Mouse (Mus musculus) G1E-ER4 (cell line): ENCODE results near the gene Hspe1. TPM values are rescaled to one million over a fixed set of nuclear protein-coding genes. Genes with fewer than 3 reads are reported as not detected.

ENCODE experiments used
- GATA1 ChIP-seq: IDR thresholded peaks from one replicate; pipeline ENCODE4 v1.8.0; 2012; ENCODE audit warnings: low read length, inconsistent platforms
- polyA plus RNA-seq: library from polyadenylated mRNA; stranded (reverse); fragments of >175 nt; gene quantifications from 2 replicates; pipeline ENCODE4 v1.2.3, GENCODE M21; 2012

Gene Hspe1
- polyA plus RNA-seq, 1 experiment = 223 TPM

- TF ChIP-seq GATA1 = no peak
These were observed 35.1 kb downstream of the Hspe1 start for GRCm38 (mm10) chr1:55123046-55123445.

- no peak for TF ChIP-seq GATA1
These were observed 35.6 kb downstream of the Hspe1 start for GRCm38 (mm10) chr1:55123561-55123960.

GRCm38 (mm10) chr1:55129716-55130115 lies 41.8 kb downstream of the Hspe1 start:
- no peak for TF ChIP-seq GATA1

GRCm38 (mm10) chr1:55130190-55130916 lies 42.4 kb downstream of the Hspe1 start:
- no peak for TF ChIP-seq GATA1

GRCm38 (mm10) chr1:55130943-55131401 lies 43.0 kb downstream of the Hspe1 start, which contains the start of gene Mob4:
Gene Mob4 (plus strand): TSS chr1:55131231.
- no peak for TF ChIP-seq GATA1

- TF ChIP-seq GATA1 = no peak
These were observed 43.6 kb downstream of the Hspe1 start for GRCm38 (mm10) chr1:55131424-55132014.

- no peak for TF ChIP-seq GATA1
These were observed 44.4 kb downstream of the Hspe1 start for GRCm38 (mm10) chr1:55132308-55132707.

- no peak for TF ChIP-seq GATA1
These were observed 45.2 kb downstream of the Hspe1 start for GRCm38 (mm10) chr1:55133173-55133572.

GRCm38 (mm10) chr1:55134301-55134700 lies 46.4 kb downstream of the Hspe1 start:
- TF ChIP-seq GATA1 = no peak

- no peak for TF ChIP-seq GATA1
These were observed 47.9 kb downstream of the Hspe1 start for GRCm38 (mm10) chr1:55135846-55136245.

Other genes starting within 250 kb of the Hspe1 start
- gene Ankrd44, start 161.7 kb upstream of the Hspe1 start, polyA plus RNA-seq = not detected in 2 replicates
- gene Sf3b1, start 60.7 kb upstream of the Hspe1 start, polyA plus RNA-seq = 29.6 and 34.4 TPM in 2 replicates
- gene Coq10b, start 35.4 kb upstream of the Hspe1 start, polyA plus RNA-seq = 3.6 and 6.6 TPM in 2 replicates
- 135 and 145 TPM in 2 replicates for gene Hspd1, start 111 bp downstream of the Hspe1 start, polyA plus RNA-seq
- 7.5 and 12.5 TPM in 2 replicates for gene Mob4, start 43.1 kb downstream of the Hspe1 start, polyA plus RNA-seq
- gene Rftn2, start 138.7 kb downstream of the Hspe1 start, polyA plus RNA-seq = 0.03 TPM in 1 of 2 replicates, not detected in the other
- 3.8 and 4.1 TPM in 2 replicates for gene Mars2, start 149.0 kb downstream of the Hspe1 start, polyA plus RNA-seq